Mouse (Mus musculus): Measurements from ENCODE around the gene Cyp2ab1.

DNA sequence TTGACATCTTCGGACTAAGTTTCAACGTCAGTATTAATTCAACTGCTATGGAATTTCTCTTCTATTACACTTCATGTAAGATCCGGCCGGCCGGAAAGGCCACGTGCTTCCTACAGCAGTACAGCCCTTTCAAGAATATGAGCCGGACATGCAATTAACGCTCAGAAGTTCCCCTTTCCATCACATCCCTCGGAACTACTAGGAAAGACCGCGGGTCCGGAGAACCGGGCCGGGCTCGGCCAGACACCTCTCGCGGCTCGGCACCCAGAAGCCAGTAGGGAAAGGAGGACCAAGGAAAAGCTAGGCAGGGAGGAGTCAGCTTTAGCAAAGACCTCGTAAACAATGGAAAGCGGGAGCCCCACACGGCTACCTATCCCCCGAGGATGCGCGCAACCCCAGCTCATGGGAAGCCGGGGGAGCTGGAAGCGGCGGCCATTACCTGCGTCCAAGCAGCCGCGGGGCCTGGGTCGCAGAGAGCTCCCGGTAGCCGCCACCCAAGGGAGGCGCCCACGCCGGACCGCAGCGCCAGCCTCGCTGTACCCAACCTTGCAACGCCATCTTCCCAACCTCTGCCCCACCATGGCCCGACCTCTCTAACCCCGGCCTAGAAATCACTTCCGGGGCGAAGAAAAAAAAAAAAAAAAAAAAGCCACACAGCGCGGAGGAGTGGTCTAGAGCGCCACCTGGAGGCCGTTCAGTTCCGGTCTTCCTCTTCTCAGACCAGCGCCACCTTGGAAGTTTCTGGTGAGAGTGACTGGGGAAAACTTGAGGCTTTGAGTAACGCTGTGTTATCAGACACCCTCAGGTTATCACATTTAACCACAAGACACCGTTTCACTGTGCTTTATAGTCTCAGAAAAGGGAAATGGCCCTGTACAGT is 23.2 kb downstream of the Cyp2ab1 start, which contains the start of gene Parl:
- TF ChIP-seq TBP (IDR thresholded peaks at IDR 0.05; ENCODE audit: low read depth, low read length) (peak; percentile 74), GATA1 (IDR thresholded peaks at IDR 0.05; ENCODE audit: low read depth, low read length) (peak; percentile 99), HCFC1 (IDR thresholded peaks at IDR 0.05; ENCODE audit: low read depth, low read length) (peak; percentile 91), NELFE (IDR thresholded peaks at IDR 0.05; ENCODE audit: low read depth, low read length) (peak; percentile 74), ZNF384 (IDR thresholded peaks at IDR 0.05; ENCODE audit: low read depth, low read length) (peak; percentile 100), CTCF (IDR thresholded peaks at IDR 0.05 in 2 of 3, conservative IDR thresholded peaks at IDR 0.05 in 1 of 3; ENCODE audit: control insufficient read depth in 1 of 3, insufficient read depth in 1 of 3, low read depth in 2 of 3, low read length in 3 of 3, poor library complexity in 1 of 3, severe bottlenecking in 1 of 3) (peak in 2 of 3 experiments; percentile 68 to 92; a peak in 5 of 6 replicates), POLR2A (IDR thresholded peaks at IDR 0.05; ENCODE audit: control insufficient read depth in 1 of 2, insufficient read depth in 1 of 2, low read depth in 1 of 2, low read length in 2 of 2, poor library complexity in 1 of 2) (peak; percentile 52 to 78; a peak in 3 of 4 replicates), SIN3A (IDR thresholded peaks at IDR 0.05; ENCODE audit: low read length) (peak; percentile 93), SMC3 (IDR thresholded peaks at IDR 0.05; ENCODE audit: low read depth, low read length) (peak; percentile 75), JUND (IDR thresholded peaks at IDR 0.05; ENCODE audit: low read depth, low read length) (peak; percentile 84), RAD21 (IDR thresholded peaks at IDR 0.05; ENCODE audit: low read depth, low read length) (peak; percentile 81)

Data from MEL (cell line).